Mouse (Mus musculus) T-helper 17 cell (primary cell): ENCODE measurements at regions not wholly inside any gene's neighbourhood (a gene's known extent, or its start where the extent isn't known, plus 50 kb on each side); places are given as distances from the start of the nearest gene placed in this dataset.

Source experiments
- in situ Hi-C, 2 experiments: fragments of 300-600 bp; cut with MboI, MseI; formaldehyde crosslinking; loops; 1 replicate in 1 of 2; 2 replicates in 1 of 2; pipeline ENCODE4 v1.15.1; 2025; ENCODE audit warnings: high pct_unique_total_duplicates in 2 of 2

GRCm38 (mm10) chr6:120614526-120614925 is 51.6 kb upstream of the Cecr2 start:
- in situ Hi-C loops = no loop called here

- in situ Hi-C loops = no loop called here
These were observed 53.8 kb upstream of the Cecr2 start for GRCm38 (mm10) chr6:120612346-120612745.

DNA sequence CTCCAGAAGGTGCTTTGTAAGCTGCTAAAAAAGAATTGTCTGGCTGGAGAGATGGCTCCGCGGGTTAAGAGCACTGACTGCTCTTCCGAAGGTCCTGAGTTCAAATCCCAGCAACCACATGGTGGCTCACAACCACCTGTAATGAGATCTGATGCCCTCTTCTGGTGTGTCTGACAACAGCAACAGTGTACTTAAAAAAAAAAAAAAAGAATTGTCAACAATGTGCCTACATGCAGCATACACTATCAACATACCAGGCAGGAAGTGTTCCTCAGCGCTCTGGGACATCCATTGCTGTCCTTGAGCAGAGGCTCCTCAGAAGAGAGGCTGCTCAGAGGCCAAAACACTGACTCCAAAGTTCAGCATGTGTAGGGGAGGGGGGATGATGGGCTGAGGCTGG is 56.3 kb upstream of the Cecr2 start:
- in situ Hi-C loops = no loop called here

DNA sequence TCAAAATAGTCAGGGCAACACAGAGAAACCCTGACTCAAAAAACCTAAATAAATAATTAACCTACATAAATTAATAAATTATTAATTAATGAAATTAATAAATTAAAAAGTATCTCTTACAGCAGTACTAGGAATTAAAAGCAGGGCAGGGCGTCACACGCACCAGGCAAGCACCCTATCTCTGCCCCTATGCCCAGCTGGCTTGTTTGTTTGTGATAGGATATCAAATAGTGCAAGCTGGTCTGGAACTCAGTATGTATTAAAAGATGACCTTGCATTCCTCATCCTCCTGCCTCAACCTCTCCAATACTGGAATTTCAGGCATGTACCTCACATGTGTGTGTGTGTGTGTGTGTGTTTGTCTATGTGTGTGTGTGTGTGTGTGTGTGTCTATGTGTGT is 60.7 kb upstream of the Cecr2 start:
- in situ Hi-C loops = no loop called here

GRCm38 (mm10) chr6:120604020-120604958 is 61.9 kb upstream of the Cecr2 start:
- in situ Hi-C loops = no loop called here

- in situ Hi-C loops = no loop called here
These were observed 62.7 kb upstream of the Cecr2 start for GRCm38 (mm10) chr6:120603454-120603853.

DNA sequence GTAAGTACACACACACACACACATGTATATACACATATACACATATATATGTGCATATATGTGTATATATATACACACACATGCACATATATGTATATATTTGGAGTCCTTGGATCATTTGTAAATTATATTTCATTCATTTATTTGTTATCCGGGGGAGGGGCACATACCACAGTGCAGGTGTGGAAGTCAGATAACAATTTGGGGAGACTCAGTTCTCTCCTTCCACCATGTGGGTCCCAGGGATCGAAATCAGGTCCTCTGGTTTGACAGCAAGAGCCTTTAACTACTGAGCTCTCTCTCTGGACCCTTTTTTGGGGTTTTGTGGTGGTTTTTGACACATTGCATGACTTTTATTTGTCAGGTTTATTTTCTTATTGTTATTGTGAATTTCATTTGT is 65.8 kb upstream of the Cecr2 start:
- in situ Hi-C loops = no loop called here

DNA sequence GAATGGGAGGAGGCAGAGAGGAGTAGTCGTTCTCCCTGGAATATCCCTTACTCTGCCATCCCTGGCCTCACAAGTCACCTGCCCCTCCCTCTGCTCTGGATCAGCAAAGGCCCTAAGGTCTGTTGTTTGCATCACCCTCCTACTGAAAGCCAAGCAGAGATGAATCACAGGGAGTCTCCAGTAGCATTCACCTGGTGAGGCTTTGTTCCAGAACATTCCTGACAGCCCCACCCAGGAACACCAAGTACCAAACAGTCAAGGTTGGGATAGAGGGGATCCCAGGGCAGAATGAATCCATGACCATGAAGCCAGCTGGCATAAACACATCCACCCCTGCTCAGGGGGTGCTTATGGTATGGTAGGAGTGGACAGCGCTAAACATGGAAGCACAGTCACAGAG is 67.4 kb upstream of the Hdhd5 start:
- in situ Hi-C loops = no loop called here

- in situ Hi-C loops = no loop called here
These were observed 66.8 kb upstream of the Hdhd5 start for GRCm38 (mm10) chr6:120597887-120598286.

DNA sequence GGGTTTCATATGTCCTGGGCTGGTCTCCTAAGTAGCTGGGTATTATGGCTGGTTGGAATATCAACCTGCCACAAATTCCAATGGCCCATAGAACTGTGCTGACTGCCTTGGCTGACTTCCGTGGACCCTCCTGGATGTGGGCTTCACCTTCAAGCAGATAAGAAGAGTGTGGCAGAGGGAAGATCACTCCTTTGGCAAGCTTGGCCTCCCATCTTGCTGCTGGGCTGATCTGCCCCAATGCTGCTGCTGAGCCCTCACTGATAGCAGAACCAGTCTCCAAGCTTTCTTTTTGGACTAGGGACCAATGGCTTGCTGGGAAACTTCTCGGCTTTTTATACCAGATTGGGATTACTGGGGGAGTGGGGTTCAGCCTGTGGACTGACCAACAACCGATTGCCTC is 65.6 kb upstream of the Hdhd5 start:
- in situ Hi-C loops = no loop called here

- in situ Hi-C loops = no loop called here
These were observed 63.3 kb upstream of the Hdhd5 start for GRCm38 (mm10) chr6:120594463-120594862.

- in situ Hi-C loops = no loop called here
These were observed 61.6 kb upstream of the Hdhd5 start for GRCm38 (mm10) chr6:120592705-120593104.

- in situ Hi-C loops = no loop called here
These were observed 61.0 kb upstream of the Hdhd5 start for GRCm38 (mm10) chr6:120592031-120592681.

DNA sequence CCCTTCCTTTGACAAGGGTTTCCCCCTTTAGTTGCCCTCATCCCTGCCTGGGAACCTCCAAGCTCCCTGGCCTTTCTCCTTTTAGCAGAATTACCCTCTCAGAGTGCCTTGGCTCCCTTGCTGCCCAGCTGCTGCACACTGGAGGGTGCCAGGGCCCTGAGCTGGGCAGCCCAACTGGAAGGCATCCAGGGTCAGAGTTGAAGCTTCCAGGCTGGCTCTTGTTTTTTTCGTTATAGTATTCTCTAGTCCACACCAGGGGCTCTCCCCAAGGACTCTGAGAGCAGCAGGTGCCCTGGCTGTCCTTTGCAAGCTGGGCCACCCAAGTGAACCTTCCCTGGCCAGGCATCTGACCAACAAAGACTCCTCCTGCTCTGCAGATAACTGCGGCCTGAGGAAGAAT is 59.1 kb upstream of the Hdhd5 start:
- in situ Hi-C loops = no loop called here

DNA sequence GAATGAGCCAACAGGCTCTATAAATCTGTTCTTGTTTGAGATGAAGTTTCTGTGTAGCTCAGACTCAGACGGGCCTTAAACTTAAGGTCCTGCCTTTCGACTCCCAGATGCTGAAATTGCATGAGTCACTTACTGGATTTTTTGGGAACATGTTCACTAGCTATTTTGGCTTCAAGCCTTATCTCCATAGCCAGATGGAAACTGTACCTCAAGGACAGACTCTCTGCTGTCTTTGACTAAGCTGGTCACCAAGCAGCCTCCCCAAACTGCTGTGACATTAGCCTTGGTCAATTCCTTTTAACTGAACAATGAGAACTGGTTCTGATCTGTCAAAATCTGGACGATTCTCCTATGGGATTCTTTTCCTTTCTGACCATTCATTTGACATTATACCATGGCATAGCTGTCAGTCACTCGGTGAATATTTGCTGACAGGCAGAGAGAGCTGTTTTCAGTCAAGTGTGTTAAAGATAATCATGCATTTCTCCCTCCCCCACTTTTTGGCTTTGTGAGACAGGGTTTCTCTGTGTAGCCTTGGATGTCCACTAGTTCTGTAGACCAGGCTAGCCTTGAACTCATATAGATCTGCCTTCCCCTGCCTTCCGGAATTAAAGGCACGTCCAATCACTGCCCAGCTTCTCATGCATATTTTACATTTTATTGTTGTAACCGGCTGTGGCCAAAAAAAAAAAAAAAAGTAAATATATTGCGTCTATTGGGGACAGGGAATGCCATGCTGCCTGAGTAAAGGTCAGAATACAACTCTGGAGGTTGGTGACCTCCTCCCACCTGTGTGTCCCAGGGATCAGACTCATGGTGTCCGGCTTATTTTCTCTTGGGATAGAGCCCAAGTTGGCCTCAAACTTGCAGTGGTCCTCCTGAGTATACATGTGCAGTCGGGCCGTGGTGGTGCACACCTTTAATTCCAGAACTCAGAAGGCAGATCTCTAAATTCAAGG is 57.9 kb upstream of the Hdhd5 start:
- in situ Hi-C loops = no loop called here

- in situ Hi-C loops = no loop called here
These were observed 54.8 kb upstream of the Hdhd5 start for GRCm38 (mm10) chr6:120585941-120586280.

- in situ Hi-C loops = no loop called here
These were observed 54.2 kb upstream of the Hdhd5 start for GRCm38 (mm10) chr6:120585118-120585940.

DNA sequence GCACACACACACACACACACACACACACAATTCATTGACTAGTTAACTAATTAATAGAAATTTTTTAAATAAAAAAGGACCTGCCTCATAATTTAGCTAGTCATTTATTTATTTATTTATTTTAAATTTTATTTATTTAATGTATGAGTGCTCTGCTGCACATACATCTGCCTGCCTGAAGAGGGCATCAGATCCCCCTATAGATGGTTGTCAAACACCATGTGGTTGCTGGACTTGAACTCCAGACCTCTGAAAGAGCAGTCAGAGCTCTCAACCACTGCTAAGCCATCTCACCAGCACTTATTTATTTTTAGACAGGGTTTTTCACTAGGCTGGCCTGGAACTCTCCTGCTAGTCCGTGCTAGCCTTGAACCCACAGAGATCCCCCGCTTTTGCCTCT is 50.6 kb upstream of the Hdhd5 start:
- in situ Hi-C loops = loop anchor here in 1 of 2 experiments (5.0 kb wide), 1 partner anchor 281 kb away; no protein-coding TSS in a partner anchor
